Mouse (Mus musculus) adrenal gland, postnatal 14 days (tissue): ENCODE measurements around the gene Cd164l2. TPM values are rescaled to one million over a fixed set of nuclear protein-coding genes. Genes with fewer than 3 reads are reported as not detected.

ENCODE experiments used
- DNase-seq: peaks from one replicate; pipeline ENCODE4 v3.0.0; 2021; ENCODE audit warnings: mixed read lengths
- total RNA-seq: library from RNA; stranded (reverse); gene quantifications from 2 replicates; pipeline ENCODE4 v1.2.3, GENCODE M21; 2021

Gene Cd164l2
- total RNA-seq, 1 experiment from 2014 or later: 2.4 TPM

GRCm38 (mm10) chr4:133195014-133195413 is 16.9 kb upstream of the Cd164l2 start:
- no peak for DNase-seq

GRCm38 (mm10) chr4:133196136-133196535 is 15.8 kb upstream of the Cd164l2 start:
- no peak for DNase-seq

GRCm38 (mm10) chr4:133196852-133197251 is 15.1 kb upstream of the Cd164l2 start:
- no peak for DNase-seq

- no peak for DNase-seq
These were observed 14.6 kb upstream of the Cd164l2 start for GRCm38 (mm10) chr4:133197355-133197754.

- peak; percentile 66 for DNase-seq
These were observed 14.1 kb upstream of the Cd164l2 start for GRCm38 (mm10) chr4:133197801-133198286.

GRCm38 (mm10) chr4:133198337-133199180 is 13.4 kb upstream of the Cd164l2 start:
- peak; percentile 62 for DNase-seq

GRCm38 (mm10) chr4:133199743-133200142 is 12.2 kb upstream of the Cd164l2 start:
- no peak for DNase-seq

GRCm38 (mm10) chr4:133200343-133200742 is 11.6 kb upstream of the Cd164l2 start:
- DNase-seq: peak; percentile 73

- peak; percentile 90 for DNase-seq
These were observed 10.7 kb upstream of the Cd164l2 start for GRCm38 (mm10) chr4:133201006-133201771.

- DNase-seq: no peak
These were observed 9.7 kb upstream of the Cd164l2 start for GRCm38 (mm10) chr4:133202254-133202653.

- no peak for DNase-seq
These were observed 8.3 kb upstream of the Cd164l2 start for GRCm38 (mm10) chr4:133203591-133203990.

GRCm38 (mm10) chr4:133204379-133204778 is 7.6 kb upstream of the Cd164l2 start:
- DNase-seq: no peak

- peak; percentile 68 for DNase-seq
These were observed 2.6 kb upstream of the Cd164l2 start for GRCm38 (mm10) chr4:133209366-133209765.

- no peak for DNase-seq
These were observed 1.7 kb upstream of the Cd164l2 start for GRCm38 (mm10) chr4:133210023-133210787.

GRCm38 (mm10) chr4:133210788-133211390 is 1.0 kb upstream of the Cd164l2 start:
- DNase-seq: no peak

GRCm38 (mm10) chr4:133212562-133213267 is 784 bp downstream of the Cd164l2 start:
- peak; percentile 88 for DNase-seq

GRCm38 (mm10) chr4:133213268-133213590 is 1.3 kb downstream of the Cd164l2 start:
- no peak for DNase-seq

GRCm38 (mm10) chr4:133213661-133214060 is 1.7 kb downstream of the Cd164l2 start:
- DNase-seq: no peak

- peak; percentile 76 for DNase-seq
These were observed 5.7 kb downstream of the Cd164l2 start for GRCm38 (mm10) chr4:133217641-133218040.

- no peak for DNase-seq
These were observed 6.8 kb downstream of the Cd164l2 start for GRCm38 (mm10) chr4:133218745-133219144.

- DNase-seq: peak; percentile 52
These were observed 8.7 kb downstream of the Cd164l2 start for GRCm38 (mm10) chr4:133220656-133221055.
